Mouse (Mus musculus): ENCODE data around the gene Mfap5. TPM values are rescaled to one million over a fixed set of nuclear protein-coding genes. Genes with fewer than 3 reads are reported as not detected.
"Not testable (repeated sequence)": the region's sequence is repeated elsewhere in the genome, so short reads cannot be mapped to it uniquely, and the experiment has no call there.

The Mfap5 gene
- polyA plus RNA-seq, 1 experiment from 2014 or later, result 1.6 TPM

- H3K4me1 ChIP-seq, result no peaks in the 10 kb centered on the region
- H3K9me3 ChIP-seq, result no peaks in the 10 kb centered on the region
- H3K27ac ChIP-seq, result no peak overlapping the region
- no peak overlapping the region for H3K4me3 ChIP-seq
- H3K36me3 ChIP-seq, result no peaks in the 10 kb centered on the region
- ATAC-seq (ENCODE audit: low FRiP score, low read depth), result peak; percentile 63
- H3K27me3 ChIP-seq (replicated peaks), result no peaks in the 10 kb centered on the region
- no peak overlapping the region for H3K9ac ChIP-seq
- H3K4me2 ChIP-seq (replicated peaks), result no peak overlapping the region
- WGBS, result 75% methylated on average over 9 of the region's 9 CpGs
Measured at GRCm38 (mm10) chr6:122522595-122522994, 16.9 kb downstream of the Mfap5 start.

DNA sequence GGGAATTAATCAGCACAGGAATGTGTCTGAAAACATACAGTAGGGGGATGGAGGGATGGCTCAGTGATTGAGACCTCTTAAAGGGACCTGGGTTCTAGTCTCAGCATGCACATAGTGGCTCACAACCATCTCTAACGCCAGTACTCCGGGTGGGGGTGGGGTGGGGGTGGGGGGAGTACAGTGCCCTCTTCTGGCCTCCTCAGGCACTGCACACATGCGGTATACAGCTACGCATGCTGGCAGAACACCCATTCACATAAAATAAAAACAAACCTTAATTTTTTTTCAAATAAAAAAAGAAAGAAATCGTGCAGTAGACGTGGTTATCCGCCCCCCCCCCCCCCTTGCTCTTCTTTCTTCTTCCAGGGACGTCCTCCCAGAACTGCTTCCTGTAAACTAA, 17.6 kb downstream of the Mfap5 start:
- H3K9ac ChIP-seq, result no peak overlapping the region
- H3K36me3 ChIP-seq, result no peaks in the 10 kb centered on the region
- no peak overlapping the region for H3K4me2 ChIP-seq (replicated peaks)
- H3K4me1 ChIP-seq, result no peaks in the 10 kb centered on the region
- WGBS, result 83% methylated on average over 8 of the region's 8 CpGs
- no peak overlapping the region for H3K27ac ChIP-seq
- H3K4me3 ChIP-seq, result no peak overlapping the region
- H3K27me3 ChIP-seq (replicated peaks), result no peaks in the 10 kb centered on the region
- H3K9me3 ChIP-seq, result no peaks in the 10 kb centered on the region
- ATAC-seq (ENCODE audit: low FRiP score, low read depth), result no peak

DNA sequence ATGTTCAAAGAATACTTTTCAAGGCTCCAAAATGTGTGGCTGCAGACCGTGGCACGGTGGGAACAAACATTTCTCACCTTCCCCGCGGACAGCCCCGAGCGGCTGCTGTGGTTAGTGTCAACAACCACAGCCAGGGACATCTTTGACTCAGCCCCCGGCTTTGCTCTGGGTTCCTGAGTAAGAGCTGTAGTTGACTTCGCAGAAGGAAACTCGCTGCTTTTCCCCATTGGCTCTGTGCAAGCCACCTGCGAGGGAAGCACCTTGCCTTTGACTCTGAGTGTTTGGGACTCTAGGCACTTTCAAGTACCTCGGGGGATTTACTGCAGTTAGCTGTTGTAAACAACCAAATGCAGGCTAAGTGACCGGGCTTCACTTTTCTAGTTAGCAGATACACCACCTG, 22.0 kb downstream of the Mfap5 start:
- Histone ChIP-seq H3K27me3 (replicated peaks) (no peaks in the 10 kb centered on the region), H3K4me2 (replicated peaks) (no peak overlapping the region), H3K27ac (no peak overlapping the region), H3K9me3 (no peaks in the 10 kb centered on the region), H3K9ac (no peak overlapping the region), H3K36me3 (no peaks in the 10 kb centered on the region), H3K4me1 (no peaks in the 10 kb centered on the region), H3K4me3 (no peak overlapping the region)
- ATAC-seq (ENCODE audit: low FRiP score, low read depth), result no peak
- 62% methylated on average over 12 of the region's 12 CpGs for WGBS

DNA sequence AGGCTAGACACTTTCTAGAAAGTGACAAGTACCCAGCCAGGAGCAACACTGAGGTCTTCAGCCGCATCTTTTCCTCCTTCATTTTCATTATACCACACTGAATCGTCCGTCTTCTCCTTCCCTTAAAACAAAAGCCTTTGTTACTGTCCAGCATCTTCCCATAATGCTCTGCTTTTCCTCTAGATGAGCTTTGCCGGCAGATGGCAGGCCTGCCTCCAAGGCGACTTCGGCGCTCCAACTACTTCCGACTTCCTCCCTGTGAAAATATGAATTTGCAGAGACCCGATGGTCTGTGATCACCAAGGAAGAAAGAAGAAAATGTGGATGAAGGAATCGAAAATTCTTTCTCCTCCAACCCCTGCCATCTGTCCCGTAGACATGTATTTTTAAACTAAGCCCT, 22.5 kb downstream of the Mfap5 start:
- no peak for ATAC-seq (ENCODE audit: low FRiP score, low read depth)
- Histone ChIP-seq H3K27me3 (replicated peaks) (no peaks in the 10 kb centered on the region), H3K36me3 (no peaks in the 10 kb centered on the region), H3K27ac (no peak overlapping the region), H3K4me2 (replicated peaks) (no peak overlapping the region), H3K9me3 (no peaks in the 10 kb centered on the region), H3K4me3 (no peak overlapping the region), H3K4me1 (no peaks in the 10 kb centered on the region; the same call in 1 of the 2 replicates), H3K9ac (no peak overlapping the region)
- WGBS, result 85% methylated on average over 11 of the region's 11 CpGs

GRCm38 (mm10) chr6:122531466-122532174, 26.0 kb downstream of the Mfap5 start:
- no peak overlapping the region for H3K9ac ChIP-seq
- WGBS, result 72% methylated on average over 8 of the region's 8 CpGs
- no peaks in the 10 kb centered on the region for H3K9me3 ChIP-seq
- no peak for ATAC-seq (ENCODE audit: low FRiP score, low read depth)
- no peaks in the 10 kb centered on the region for H3K27me3 ChIP-seq (replicated peaks)
- H3K4me1 ChIP-seq, result no peaks in the 10 kb centered on the region; the same call in 1 of the 2 replicates
- H3K4me3 ChIP-seq, result no peak overlapping the region
- no peak overlapping the region for H3K4me2 ChIP-seq (replicated peaks)
- no peak overlapping the region for H3K27ac ChIP-seq
- no peaks in the 10 kb centered on the region for H3K36me3 ChIP-seq

- Histone ChIP-seq H3K4me2 (replicated peaks) (peak overlapping the region; percentile 47), H3K27me3 (replicated peaks) (no peaks in the 10 kb centered on the region), H3K9me3 (no peaks in the 10 kb centered on the region), H3K36me3 (no peaks in the 10 kb centered on the region), H3K4me1 (no peaks in the 10 kb centered on the region; the same call in 1 of the 2 replicates), H3K4me3 (no peak overlapping the region), H3K27ac (no peak overlapping the region), H3K9ac (0 out of 2 replicates have a peak overlapping the region, but pooled peaks have one; percentile 21)
- 0 out of 2 replicates have a peak, but pooled peaks have one; percentile 50 for ATAC-seq (ENCODE audit: low FRiP score, low read depth)
- 9% methylated on average over 4 of the region's 4 CpGs for WGBS
Measured at GRCm38 (mm10) chr6:122532883-122533302, 27.2 kb downstream of the Mfap5 start.

DNA sequence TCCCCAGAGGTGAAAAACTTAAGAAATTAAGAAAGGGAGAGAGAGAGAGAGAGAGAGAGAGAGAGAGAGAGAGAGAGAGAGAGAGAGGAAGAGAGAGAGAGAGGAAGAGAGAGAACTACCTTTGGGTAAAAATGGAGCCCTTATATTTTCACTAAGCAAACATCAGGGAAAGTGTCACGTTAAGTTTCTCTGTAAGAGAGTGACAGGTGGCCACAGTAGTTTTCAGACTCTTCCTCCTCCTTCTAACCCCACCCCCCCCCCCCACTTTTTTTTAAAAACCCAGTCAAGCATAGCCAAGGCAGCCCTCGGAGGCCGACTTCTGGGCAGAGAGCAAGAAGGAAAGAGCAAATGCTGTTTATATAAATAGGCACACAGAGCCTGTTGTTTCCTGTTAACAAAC, 28.4 kb downstream of the Mfap5 start:
- Histone ChIP-seq H3K4me1 (no peaks in the 10 kb centered on the region; the same call in 1 of the 2 replicates), H3K9me3 (no peaks in the 10 kb centered on the region), H3K27ac (no peak overlapping the region), H3K4me3 (no peak overlapping the region), H3K27me3 (replicated peaks) (no peaks in the 10 kb centered on the region), H3K9ac (no peak overlapping the region), H3K4me2 (replicated peaks) (no peak overlapping the region), H3K36me3 (no peaks in the 10 kb centered on the region)
- WGBS, result 44% methylated on average over 3 of the region's 3 CpGs
- no peak for ATAC-seq (ENCODE audit: low FRiP score, low read depth)

DNA sequence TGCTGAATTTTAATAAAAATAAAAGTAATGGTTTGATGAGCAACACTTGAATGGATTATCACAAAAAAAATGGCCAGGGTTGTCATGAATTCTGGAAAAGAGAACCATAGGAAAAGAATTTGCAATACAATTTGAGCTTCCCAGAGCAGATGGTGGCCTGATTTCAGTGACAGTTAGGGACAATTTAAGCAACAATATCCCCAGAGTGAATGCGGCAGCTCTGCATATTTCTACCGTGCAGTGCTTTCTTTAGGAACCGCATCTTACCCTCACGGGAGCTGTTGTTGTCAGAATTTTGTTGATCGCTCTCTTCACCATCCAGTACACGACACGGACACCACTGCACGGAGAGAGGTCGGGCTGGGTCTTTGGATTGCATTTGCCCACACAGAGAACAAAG, 33.9 kb downstream of the Mfap5 start:
- Histone ChIP-seq H3K4me3 (no peak overlapping the region), H3K36me3 (no peaks in the 10 kb centered on the region), H3K4me1 (no peaks in the 10 kb centered on the region), H3K4me2 (replicated peaks) (no peak overlapping the region), H3K9ac (no peak overlapping the region), H3K9me3 (no peaks in the 10 kb centered on the region), H3K27ac (no peak overlapping the region), H3K27me3 (replicated peaks) (no peaks in the 10 kb centered on the region)
- WGBS, result 81% methylated on average over 9 of the region's 9 CpGs
- no peak for ATAC-seq (ENCODE audit: low FRiP score, low read depth)

GRCm38 (mm10) chr6:122542459-122542858, 36.8 kb downstream of the Mfap5 start:
- H3K9ac ChIP-seq; ATAC-seq (ENCODE audit: low FRiP score, low read depth); H3K4me1 ChIP-seq; H3K4me3 ChIP-seq; H3K27ac ChIP-seq; H3K4me2 ChIP-seq (replicated peaks); H3K9me3 ChIP-seq; H3K27me3 ChIP-seq (replicated peaks); H3K36me3 ChIP-seq: not testable (repeated sequence)
- WGBS, result 77% methylated on average over 5 of the region's 5 CpGs

DNA sequence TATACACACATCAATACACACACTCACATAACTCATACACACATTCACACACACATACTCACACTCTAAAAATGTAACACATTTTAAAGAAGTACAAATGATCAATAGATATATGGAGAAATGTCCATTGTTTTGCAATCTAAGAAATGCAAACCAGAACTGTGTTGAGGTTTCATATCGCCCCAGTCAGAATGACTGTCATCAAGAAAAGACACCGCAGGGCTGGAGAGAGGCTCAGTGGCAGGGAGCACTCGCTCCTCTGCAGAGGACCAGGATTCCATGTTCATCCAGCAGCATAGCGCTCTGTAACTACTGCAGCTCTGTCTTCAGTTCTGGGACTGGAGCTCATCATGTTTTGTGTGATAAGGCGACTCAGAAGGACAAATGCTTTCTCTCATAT, 37.9 kb downstream of the Mfap5 start:
- Histone ChIP-seq H3K36me3 (no peaks in the 10 kb centered on the region), H3K4me2 (replicated peaks) (no peak overlapping the region), H3K27ac (no peak overlapping the region), H3K4me3 (no peak overlapping the region), H3K9me3 (no peaks in the 10 kb centered on the region), H3K9ac (no peak overlapping the region), H3K4me1 (no peaks in the 10 kb centered on the region), H3K27me3 (replicated peaks) (no peaks in the 10 kb centered on the region)
- no peak for ATAC-seq (ENCODE audit: low FRiP score, low read depth)
- 85% methylated on average over 5 of the region's 5 CpGs for WGBS

GRCm38 (mm10) chr6:122544672-122545071, 39.0 kb downstream of the Mfap5 start:
- no peaks in the 10 kb centered on the region for H3K36me3 ChIP-seq
- H3K4me3 ChIP-seq, result no peak overlapping the region
- H3K4me2 ChIP-seq (replicated peaks), result no peak overlapping the region
- H3K27ac ChIP-seq, result no peak overlapping the region
- H3K9me3 ChIP-seq, result no peaks in the 10 kb centered on the region
- no peaks in the 10 kb centered on the region for H3K27me3 ChIP-seq (replicated peaks)
- H3K9ac ChIP-seq, result no peak overlapping the region
- ATAC-seq (ENCODE audit: low FRiP score, low read depth), result no peak
- WGBS, result 92% methylated on average over 1 of the region's 1 CpGs
- no peaks in the 10 kb centered on the region for H3K4me1 ChIP-seq

- 85% methylated on average over 9 of the region's 9 CpGs for WGBS
Measured at GRCm38 (mm10) chr6:122545289-122545882, 39.7 kb downstream of the Mfap5 start.

DNA sequence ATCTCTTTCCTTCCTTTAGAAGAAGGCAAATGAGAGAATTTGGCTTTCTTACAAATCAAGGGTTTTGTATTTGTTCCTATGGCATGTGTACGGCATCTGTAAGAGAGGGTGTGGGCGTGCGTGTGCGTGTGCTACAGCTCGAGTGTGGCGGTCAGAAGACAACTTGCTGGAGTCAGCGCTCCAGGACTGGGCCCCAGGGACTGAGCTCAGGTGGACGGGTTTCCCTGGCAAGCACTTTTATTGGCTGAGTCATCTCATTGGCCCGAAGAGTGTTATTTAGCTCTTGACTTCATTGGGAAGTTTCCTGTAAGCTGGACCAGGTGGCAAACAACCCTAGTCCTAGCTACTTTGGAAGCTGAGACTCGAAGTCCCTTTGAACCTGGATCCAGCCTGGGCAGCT, 40.3 kb downstream of the Mfap5 start:
- WGBS, result 86% methylated on average over 10 of the region's 10 CpGs
- no peaks in the 10 kb centered on the region for H3K27me3 ChIP-seq (replicated peaks)

More at GRCm38 (mm10) chr6:122545289-122545882, 39.7 kb downstream of the Mfap5 start:
- Histone ChIP-seq H3K4me2 (replicated peaks) (no peak overlapping the region), H3K27ac (no peak overlapping the region), H3K36me3 (no peaks in the 10 kb centered on the region), H3K27me3 (replicated peaks) (no peaks in the 10 kb centered on the region), H3K4me1 (no peaks in the 10 kb centered on the region), H3K9me3 (no peaks in the 10 kb centered on the region), H3K4me3 (no peak overlapping the region), H3K9ac (no peak overlapping the region)
- no peak for ATAC-seq (ENCODE audit: low FRiP score, low read depth)

More for the DNA sequence above, 40.3 kb downstream of the Mfap5 start:
- Histone ChIP-seq H3K9me3 (no peaks in the 10 kb centered on the region), H3K27ac (no peak overlapping the region), H3K4me1 (no peaks in the 10 kb centered on the region), H3K4me2 (replicated peaks) (no peak overlapping the region), H3K4me3 (no peak overlapping the region), H3K9ac (no peak overlapping the region), H3K36me3 (no peaks in the 10 kb centered on the region)
- ATAC-seq (ENCODE audit: low FRiP score, low read depth), result no peak
